Mouse (Mus musculus) T-cell, adult 2 months (primary cell): Measurements from ENCODE around the gene Cdk16.
"Not testable (repeated sequence)": the region's sequence is repeated elsewhere in the genome, so short reads cannot be mapped to it uniquely, and the experiment has no call there.

Source experiments
- DNase-seq: peaks from one replicate; pipeline ENCODE4 v3.0.0; 2022; ENCODE audit warnings: low spot score

Gene Cdk16

DNA sequence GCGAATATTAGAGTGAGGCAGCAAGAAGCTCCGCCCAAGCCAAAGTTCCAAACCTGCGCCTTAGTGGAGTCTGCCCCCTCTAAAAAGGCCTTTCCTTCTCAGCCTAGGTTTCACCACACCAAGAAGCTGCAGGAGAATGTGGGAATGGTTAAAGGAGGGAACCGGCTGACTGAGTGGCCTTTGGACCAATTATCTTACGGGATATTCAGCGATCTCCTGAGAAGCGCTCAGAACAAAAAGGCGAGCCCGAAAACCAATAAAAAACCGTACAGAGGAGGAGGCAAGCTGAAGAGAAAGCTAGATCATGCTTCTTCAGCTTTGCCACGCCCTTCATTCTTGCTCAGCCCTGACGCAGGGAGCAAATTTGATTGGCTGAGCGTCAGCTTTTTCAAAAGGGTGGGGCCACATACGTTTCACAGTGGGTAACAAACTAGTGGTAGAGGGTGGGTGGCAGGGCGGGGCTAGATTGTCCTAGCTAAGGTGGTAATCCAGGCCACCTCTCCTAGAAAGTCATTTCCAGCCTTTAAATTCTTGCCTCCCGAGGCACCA is at the start of gene Cdk16:
Gene Cdk16, plus strand, starts transcription at position 436 of the 549 bp plus-strand sequence.
- DNase-seq: peak; percentile 88

DNA sequence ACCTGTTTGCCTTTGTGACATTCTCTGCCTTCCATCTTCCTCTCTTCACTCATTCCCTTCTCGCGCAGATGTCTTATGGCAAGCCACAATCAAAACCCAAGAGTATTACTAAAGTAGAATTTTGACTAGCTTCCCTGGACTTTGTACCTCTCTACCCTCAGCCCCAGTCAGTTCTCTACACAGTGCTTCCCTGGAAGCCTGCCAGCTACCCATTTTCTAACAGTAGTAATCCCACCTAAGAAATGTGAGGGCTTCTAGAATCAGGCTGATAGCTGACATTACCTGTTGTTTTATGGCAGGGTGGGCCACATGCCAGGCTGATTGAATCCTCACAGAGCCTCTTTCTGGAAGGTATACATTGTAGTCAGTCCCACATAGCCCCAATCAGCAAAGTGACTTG is 49.6 kb upstream of the Cdk16 start:
- DNase-seq: no peak

DNA sequence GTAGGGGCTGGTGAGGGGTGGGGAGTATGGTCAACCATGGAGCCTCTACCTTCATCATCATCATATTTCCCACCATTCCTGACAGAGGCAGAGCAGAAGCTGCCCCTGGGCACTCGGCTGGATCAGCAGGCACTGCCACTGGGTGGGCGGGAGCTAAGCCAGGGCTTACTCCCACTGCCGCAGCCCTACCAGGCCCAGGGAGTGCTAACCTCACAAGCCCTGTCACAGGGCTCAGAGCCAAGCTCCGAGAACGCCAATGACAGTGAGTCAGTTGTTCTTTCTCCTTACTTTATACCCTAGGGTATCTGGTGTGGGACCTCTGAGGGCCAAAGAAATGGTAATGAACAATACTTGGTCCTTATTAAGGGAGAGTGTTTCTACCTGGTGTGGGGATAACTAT is 43.0 kb upstream of the Cdk16 start:
- DNase-seq: no peak

DNA sequence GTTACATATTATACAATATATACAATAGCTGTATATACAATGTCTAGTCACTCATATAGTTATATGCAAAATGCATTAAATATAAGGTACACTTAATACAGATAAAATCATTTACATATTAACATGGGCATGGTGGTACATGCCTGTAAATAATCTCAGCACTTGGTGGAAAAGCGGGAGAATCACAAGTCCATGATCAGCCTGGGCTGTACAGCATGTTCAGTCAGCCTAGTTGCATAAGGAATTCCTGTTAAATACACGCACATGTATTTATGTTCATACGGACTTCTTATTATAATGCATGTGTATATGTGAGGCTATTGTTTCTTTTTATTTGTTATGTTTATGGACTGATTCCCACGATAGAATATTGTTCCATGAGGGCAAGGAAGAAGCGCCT is 30.2 kb upstream of the Cdk16 start:
- no peak for DNase-seq

DNA sequence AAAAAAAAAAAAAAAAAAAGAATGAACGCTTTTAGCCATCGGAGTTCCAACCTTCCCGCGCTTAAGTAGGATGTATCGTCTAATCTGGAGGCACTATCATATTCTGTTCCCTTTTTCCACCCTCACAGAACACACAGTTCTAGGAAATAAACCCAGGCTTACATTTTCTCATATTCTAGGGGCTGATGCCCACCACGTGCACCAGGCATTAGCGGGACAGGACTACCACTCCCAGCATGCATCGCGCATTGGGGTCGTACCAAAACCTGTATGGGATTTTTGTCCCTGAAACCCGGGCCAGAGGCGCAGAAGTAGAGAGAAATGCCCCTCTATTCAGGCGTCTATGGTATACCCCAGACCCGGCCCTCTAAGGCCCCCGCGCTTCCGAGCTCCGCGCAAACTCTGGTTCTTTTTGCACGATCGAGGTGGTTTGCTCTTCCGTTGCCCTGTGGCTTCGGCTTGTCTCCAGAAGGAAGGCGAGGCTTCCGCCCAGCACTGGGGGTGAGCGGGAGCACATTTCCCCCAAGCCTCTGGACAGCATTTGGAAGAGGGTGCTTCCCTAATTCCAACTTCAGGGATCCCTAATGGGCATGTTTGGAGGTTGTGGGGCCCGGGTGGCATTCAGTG is 29.6 kb upstream of the Cdk16 start, which contains the start of gene Uba1:
Gene Uba1, plus strand, starts transcription at position 301 of the 627 bp plus-strand sequence.
- DNase-seq: peak; percentile 85

DNA sequence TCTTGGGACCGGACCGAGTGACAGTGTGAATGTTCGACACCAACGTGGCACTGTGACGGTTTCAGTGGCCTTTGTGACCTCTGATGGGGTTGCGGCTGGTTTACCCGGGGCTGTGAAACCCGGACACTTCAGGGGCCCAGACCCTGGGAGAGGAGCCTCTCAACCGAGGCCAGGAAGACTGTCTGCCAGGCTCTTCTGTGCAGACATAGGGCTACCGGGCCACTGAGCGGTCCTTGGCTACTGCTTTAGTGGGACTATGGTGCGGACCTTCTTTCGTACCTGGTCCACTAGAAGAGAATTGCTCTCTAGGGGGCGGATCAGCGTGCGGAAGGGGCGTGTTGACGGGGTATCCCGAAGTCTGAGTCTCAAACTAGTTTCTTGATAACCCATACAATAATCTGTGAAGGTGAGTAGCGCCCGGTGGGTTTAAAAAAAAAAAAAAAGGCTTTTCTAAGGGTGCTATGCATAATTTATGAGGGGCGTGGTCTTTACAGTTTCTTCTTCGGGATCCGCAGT is 28.8 kb upstream of the Cdk16 start:
- peak; percentile 10 for DNase-seq

DNA sequence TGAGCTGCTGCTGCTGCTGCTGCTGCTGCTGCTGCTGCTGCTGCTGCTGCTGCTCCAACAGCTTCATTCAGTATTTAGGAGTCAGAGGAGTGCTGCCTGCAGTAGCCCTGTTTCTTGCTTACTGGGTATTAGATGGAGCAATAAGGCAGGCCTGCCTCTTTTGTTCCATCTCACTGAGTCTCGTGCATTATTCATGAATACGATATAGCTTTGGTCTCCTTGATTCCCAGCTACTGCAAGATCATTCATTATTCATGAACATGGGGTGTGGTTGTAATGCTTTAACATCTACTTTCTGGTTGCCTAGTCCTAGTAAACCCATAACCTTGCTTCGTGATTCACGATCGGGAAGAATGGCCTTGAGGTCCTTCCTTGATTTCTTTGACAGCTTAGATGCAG is 25.4 kb upstream of the Cdk16 start:
- no peak for DNase-seq

DNA sequence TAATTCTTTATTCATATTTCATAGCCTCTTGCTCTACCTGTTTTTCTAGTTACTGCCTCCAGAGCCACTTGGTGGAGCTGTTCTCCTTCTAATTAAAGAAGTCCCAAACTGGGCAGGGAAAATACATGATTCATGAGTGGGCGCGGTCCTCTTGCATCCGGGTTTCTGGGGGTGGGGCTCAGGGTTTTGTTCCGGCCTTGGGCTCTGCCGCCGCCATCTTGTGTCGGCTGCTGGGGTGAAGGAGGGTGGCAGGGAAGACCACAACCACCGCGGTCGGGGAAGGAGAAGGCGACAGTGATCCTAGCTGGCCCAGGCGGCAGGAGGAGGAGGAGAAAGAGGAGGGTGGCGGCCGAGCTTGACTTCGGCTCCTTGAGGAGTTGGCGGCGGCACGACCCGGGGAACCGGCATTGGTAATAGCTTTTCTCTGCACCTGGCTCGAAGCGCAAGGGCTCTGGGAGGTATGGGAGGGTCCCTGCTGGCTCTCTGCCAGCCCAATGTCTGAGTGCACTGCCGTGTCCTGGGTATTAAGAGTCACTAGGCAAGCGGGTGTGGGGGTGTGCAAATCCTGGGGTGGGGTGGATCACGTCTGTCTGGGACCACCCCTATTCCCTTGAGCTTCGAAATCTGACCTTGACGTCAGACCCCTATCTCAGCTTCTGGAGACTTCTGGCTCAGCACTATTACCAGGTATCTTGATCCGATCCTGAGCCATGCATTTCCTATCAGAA is 24.9 kb upstream of the Cdk16 start:
- DNase-seq: peak; percentile 88

DNA sequence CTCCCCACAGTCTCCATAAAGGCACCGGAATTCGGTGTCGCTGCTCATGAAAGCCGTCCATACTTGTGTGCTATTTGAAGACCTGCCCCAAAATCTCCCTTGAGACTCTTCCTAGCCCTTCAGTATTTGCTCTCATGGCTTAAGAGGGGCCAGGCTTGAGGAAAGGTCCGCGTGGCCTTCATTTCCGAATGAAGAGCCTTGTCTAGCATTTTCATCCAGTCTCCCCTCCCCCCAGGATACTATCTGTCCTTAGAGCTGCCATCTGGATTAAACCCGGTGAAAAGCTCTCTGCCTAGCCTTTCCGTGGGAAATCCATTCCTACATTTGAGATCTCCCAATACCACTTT is 24.3 kb upstream of the Cdk16 start:
- DNase-seq: no peak

DNA sequence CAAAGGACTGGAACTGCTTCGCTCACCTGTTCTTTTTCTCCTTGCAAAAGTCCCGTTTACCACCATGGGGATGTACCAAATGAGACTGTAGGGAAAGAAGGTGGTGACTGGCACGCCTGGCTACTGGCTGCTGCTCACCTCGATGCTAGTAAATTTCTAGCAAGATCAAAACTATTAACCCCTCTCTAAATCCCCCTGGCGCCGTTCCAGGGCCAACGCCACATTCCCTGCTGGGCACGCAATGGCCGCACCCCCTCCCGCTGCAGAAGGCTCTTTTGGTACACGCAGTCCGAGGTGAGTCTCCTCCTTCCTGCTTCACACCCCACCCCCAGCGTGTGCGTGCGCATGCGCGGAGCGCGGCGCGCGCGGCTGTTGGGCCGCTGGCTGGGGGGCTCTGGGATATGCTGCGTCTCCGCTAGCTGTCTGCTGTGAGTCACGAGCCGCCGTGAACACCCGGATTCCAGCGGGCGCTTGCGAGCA is 354 bp downstream of the Cdk16 start:
- peak; percentile 80 for DNase-seq

DNA sequence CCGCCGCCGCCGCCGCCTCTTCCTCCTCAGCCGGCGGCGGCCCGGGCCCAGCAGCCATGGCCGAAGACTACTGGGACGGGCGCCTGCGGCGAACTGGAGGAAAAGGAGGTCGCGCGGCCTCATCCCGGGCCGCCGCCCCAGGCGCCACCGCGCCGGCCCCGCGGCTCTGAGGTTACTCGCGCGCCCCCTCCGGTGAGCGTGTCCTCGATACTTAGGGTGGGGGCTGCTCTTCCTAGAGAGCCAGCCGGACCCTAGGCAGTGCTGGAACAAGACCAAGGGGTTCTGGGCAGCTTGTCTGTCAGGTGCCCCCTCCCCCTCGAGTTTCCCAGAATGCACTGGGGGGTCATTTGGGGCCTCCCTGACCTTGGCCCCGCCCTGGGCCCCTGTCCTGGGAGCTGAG is 861 bp downstream of the Cdk16 start:
- peak; percentile 37 for DNase-seq

DNA sequence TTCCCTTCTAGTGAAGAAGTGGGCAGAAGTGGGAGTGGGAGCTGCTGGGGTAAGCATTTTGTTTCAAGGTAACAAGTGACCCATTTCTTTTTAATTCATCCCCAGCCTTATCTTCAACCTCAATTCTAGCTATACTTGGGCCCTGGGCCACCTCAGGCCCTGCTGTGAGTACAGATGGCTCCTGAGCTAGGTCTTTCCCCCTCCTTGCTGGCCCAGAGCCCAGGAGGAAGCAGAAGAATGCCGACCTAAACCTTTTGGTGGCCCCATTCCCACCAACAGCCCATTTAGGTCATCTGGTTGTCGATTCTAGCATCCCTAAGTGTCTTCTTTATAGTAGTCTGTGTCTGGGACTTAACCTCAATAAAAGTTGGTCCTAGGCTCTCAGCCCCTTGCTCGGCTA is 3.8 kb downstream of the Cdk16 start:
- no peak for DNase-seq

DNA sequence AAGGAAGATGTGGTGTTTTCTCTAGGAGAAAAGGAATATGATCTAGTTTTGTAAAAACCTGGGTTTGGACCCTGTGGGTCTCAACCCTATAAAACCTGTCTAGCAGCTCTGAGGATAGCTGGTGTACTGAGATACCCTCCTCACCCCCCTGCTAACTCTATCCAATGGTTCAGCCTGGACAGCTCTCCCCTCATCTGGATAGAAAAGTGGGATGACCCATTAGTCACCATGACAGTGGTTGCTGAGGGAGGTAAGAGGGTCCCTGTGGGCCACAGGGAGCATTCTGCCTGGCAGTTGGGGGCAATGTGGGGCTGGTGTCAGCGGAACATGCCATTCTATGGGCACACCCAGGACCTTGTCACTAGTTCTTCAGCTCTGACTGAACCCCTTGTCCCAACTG is 4.9 kb downstream of the Cdk16 start:
- DNase-seq: no peak

DNA sequence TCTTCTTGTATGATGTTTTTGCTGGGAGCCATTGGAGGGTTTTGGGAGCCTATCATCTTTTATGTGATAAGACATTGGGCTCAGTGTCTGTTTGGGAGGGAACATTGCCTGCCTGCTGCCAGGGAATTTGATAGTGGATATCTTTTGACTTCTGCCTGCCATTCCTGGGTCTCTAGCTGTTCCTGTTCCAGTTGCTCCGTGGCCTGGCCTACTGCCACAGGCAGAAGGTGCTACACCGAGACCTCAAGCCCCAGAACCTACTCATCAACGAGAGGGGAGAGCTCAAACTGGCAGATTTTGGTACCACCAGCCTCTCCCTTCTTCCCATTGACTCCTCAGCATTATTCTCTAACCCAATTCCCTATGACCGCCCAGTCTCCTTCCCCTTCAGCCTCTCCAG is 8.1 kb downstream of the Cdk16 start:
- DNase-seq: no peak

DNA sequence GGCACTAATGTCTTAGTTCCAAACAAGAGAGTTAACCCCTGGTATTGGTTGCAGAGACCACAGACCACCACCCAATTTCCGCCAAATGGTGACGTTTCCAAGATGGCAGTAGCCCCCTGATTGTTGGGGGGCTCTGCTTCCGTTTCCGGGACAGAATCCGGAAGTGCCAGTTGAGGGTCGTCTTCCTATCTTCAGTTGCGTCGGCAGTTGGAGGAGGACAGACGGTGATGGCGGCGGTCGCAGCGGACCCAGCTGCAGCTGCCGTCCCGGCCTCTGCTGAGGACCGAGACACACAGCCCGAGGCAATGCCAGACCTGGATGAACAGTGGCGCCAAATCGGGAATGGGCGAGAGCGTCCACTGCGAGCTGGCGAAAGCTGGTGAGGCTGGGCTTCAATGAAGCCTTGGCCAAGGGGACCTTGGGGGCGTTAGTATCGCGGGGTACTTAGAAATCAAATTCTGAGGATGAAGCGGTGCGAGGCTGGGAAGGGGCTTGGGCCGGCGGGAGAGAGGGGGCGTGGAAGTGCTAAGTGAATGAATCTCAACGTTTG is 16.1 kb downstream of the Cdk16 start, which contains the start of gene Usp11:
Gene Usp11, plus strand, starts transcription at position 166 of the 550 bp plus-strand sequence.
- DNase-seq: peak; percentile 30

DNA sequence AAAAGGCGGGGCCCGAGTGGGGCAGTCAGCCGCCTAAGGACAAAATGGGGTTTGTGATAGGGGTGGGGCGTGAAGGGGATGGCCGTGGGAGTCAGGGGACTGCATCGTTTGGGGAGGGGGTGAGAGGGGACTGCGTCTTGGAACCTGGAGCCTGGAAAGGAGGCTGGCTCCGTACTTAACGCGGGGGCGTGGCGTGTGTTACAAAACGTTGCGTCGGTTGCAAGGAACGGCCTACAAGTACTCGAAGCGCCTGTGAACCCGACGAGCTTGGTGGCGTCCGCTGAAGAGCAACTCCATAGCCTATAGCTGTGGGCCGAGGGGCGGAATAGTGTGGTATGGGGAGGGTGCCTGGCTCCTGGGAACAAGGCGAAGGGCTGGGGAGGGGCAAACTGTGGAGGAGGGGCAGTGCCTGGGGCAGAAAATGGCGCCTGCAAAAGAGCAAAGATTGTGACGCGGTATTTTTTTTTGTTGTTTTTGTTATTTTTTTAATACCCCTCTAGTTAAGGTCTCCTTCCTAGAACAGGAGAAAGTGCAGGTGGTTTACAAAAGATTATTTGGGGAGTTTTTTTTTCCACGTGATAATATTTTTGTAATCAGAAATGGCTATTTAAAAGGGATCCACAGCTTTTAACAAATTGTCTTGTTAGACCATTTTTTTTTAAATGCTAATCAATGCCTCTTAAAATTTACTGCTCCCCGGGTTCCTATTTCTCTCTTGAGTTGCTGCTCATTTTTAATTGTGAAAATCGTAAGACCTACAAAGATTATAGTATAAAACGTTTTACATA is 16.7 kb downstream of the Cdk16 start:
- peak; percentile 83 for DNase-seq

DNA sequence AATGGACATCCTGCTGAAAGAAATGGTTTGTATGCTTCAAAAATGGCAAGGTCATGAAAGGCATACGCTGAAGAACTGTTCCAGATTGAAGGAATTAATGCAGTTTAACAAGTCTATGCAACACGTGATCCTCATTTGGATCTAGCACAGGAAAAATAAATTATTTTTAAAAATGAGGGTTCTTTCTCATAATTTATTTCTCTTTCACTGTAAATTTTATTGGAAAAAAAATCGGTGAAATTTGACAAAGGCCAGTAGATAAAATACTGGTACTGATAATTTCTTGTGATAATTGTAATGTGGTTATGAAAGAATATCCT is 17.3 kb downstream of the Cdk16 start:
- no peak for DNase-seq

DNA sequence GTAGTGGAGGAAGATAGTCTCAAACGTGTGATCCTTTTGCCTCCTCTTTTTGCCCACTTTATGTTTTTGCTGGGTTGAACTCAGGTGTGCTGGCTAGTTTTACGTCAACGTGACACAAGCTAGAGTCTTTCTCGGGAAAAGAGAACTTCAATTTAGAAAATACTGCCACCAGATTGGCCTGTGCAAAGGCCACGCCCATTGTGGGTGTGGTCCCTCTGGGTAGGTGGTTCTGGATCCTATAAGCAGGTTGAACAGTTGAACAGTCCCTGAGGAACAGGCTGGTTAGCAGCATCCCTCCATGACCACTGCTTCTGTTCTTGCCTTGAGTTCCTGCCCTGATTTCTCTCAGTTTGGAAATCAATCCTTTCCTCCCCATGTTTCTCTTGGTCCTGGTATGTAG is 40.9 kb downstream of the Cdk16 start:
- no peak for DNase-seq

DNA sequence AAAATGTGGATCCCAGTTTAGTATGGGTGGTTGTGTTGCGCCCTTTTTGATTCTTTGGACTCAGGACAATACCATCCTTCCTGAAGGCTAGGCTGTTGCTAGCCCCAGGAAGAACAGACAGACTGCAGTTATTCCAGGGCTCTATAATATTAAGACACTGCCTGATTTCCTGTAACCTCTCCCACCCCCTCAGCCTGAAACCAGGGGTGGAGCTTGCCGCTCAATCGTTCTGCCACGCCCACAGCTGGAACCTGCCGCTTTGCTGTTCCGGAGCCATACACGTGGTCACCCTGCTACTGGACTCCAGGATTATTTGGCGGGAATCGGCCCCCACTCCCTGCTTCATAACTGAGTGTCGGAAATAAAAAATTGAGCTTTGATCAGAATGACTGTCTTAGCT is 42.3 kb downstream of the Cdk16 start:
- not testable (repeated sequence) for DNase-seq

DNA sequence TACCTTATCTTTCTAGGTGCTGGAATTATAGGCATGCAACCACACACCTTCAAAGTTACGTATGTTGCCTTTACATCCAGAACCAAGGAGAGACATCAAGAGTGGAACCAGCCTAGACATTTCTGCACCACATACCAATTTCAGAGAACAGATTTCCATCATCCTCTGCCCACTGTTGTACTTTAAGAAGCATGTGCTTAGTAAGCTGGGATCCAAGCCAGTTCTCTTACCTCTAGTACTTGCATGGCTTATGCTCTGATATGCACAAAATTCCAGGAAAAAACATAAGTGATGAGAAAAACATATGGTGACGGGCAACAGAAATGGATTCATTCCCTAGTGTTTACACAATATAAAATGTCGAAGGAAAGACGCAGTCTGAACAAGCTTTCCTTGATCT is 48.7 kb downstream of the Cdk16 start:
- DNase-seq: no peak

DNA sequence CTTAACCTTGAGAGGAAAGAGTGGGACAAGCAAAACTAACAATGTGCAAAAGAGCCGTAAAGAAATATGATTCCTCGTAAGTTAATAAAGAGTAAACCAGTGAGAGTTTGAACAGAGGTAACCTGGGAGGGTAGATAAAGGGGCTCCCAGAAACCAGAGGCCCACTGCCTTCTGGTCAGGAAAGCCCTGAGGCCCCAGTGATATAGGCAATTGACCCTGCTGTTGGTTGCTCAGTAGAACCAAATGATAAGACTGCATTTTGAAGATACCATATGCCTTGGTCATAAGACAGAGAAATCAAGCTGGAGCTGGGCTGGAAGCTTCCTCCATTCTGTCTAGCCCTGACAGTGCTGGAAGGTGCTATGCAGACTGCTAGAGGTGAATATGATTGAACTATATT is 61.1 kb downstream of the Cdk16 start:
- no peak for DNase-seq
